Mouse (Mus musculus) C2C12 (cell line): Measurements from ENCODE around the gene Nes.

Experiments used
- CEBPB ChIP-seq: IDR thresholded peaks from one replicate; pipeline ENCODE4 v1.6.1; 2011; ENCODE audit warnings: low read depth, mild to moderate bottlenecking, control low read depth, moderate library complexity
- CTCF ChIP-seq: IDR thresholded peaks from one replicate; pipeline ENCODE4 v1.5.1; 2011; ENCODE audit not compliant: control insufficient read depth, insufficient read depth, insufficient read length
- MAX ChIP-seq: IDR thresholded peaks from one replicate; pipeline ENCODE4 v1.6.1; 2011; ENCODE audit warnings: mild to moderate bottlenecking, control low read depth
- MYOD1 ChIP-seq: IDR thresholded peaks from one replicate; pipeline ENCODE4 v1.6.1; 2011; ENCODE audit warnings: low read depth; ENCODE audit not compliant: control insufficient read depth, insufficient read length
- MYOG ChIP-seq: IDR thresholded peaks from one replicate; pipeline ENCODE4 v1.6.1; 2011; ENCODE audit not compliant: control insufficient read depth, insufficient read length; ENCODE audit errors: extremely low read depth
- USF1 ChIP-seq: IDR thresholded peaks from one replicate; pipeline ENCODE4 v1.6.1; 2011; ENCODE audit warnings: low read depth, mild to moderate bottlenecking, control low read depth, moderate library complexity

DNA sequence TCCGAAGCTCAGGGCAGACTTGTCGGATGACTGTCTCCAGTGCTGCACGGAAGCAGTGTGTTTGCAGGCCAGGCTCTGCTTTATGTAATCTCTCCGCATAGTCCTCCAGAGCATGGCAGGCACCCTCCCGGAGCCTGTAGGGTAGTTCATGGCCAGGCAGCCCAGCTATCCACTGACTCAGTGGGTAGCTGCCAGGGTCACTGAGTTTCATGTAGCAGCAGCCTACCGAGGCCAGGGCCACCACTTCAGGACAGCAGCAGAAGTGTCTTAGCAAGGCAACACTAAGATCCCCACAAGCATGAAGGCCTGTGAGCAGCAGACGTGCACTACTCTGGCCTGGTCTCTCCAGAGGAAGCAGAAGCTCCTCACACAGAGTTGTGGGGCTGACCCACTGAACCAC is 45.9 kb upstream of the Nes start:
- TF ChIP-seq CTCF, result no peak
- TF ChIP-seq MYOD1, result no peak
- TF ChIP-seq MAX, result no peak
- no peak for TF ChIP-seq CEBPB
- TF ChIP-seq USF1, result no peak
- no peak for TF ChIP-seq MYOG
